Mouse (Mus musculus): ENCODE data around the gene Insrr.
"Not testable (repeated sequence)": the region's sequence is repeated elsewhere in the genome, so short reads cannot be mapped to it uniquely, and the experiment has no call there.

The Insrr gene

GRCm38 (mm10) chr3:87833482-87833881, 36.7 kb downstream of the Insrr start:
- no peak for DNase-seq (ENCODE audit: low spot score)

GRCm38 (mm10) chr3:87838622-87839021, 41.9 kb downstream of the Insrr start:
- peak; percentile 77 for DNase-seq (ENCODE audit: low spot score)

DNA sequence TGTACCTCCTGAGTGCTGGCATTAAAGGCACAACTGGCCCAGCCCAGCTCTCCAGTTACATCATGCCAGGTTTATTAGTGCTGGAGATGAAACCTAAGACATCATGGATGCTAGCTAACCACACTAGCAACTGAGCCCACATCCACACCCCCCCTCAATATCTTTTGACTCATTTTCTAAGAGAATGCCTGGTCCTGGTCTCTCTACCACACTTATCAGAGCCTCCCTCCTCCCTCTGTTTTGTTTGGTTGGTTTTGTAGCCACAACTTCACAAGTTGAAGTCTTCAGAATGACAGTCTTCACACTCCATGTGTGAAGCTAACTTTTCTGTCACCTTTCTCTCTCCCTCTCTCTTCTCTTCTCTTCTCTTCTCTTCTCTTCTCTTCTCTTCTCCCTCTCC, 44.1 kb downstream of the Insrr start:
- DNase-seq (ENCODE audit: low spot score), result no peak

- no peak for DNase-seq (ENCODE audit: low spot score)
These were observed 48.2 kb downstream of the Insrr start for GRCm38 (mm10) chr3:87844981-87845380.

DNA sequence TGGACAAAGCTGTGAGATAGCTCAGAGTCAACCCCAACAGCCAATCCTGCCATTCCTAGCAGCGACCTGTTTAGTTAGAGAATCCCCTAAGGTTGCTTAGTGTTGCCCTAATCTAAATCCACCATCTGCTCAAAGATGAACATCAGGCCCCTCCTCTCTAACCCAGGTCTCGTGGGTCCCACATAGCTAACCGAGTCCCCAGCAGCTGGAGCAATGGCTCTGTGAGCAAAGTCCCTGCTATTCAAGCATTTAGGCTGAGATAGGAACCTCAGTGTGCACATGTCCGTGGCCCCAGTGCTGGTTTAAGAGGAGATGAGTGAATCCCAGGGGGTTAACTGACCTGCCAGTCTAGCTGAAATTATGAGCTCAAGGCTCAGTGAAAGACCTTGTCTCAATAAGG, 49.4 kb downstream of the Insrr start:
- no peak for DNase-seq (ENCODE audit: low spot score)

- no peak for DNase-seq (ENCODE audit: low spot score)
These were observed 49.9 kb downstream of the Insrr start, which contains the start of gene Sh2d2a for GRCm38 (mm10) chr3:87846650-87847110. TSS of gene Sh2d2a (plus strand) at chr3:87846755.

GRCm38 (mm10) chr3:87847680-87848079, 50.9 kb downstream of the Insrr start:
- no peak for DNase-seq (ENCODE audit: low spot score)

DNA sequence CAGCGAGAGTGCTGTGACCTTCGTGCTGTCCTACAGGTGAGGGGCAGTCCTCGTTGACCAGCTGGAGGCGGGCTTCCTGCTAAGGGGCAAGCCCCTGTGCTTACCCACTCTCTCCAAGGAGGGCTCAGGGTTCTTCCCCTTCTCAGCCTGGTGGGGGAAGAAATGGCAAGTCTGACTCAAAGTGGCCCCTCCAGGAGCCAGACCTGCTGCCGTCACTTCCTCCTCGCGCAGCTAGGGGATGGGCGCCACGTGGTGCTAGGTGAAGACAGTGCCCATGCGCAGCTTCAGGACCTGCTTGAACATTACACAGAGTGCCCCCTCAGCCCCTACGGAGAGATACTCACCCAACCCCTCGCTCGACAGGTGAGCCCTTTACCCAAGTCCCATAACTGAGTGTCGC, 52.4 kb downstream of the Insrr start:
- no peak for DNase-seq (ENCODE audit: low spot score)

DNA sequence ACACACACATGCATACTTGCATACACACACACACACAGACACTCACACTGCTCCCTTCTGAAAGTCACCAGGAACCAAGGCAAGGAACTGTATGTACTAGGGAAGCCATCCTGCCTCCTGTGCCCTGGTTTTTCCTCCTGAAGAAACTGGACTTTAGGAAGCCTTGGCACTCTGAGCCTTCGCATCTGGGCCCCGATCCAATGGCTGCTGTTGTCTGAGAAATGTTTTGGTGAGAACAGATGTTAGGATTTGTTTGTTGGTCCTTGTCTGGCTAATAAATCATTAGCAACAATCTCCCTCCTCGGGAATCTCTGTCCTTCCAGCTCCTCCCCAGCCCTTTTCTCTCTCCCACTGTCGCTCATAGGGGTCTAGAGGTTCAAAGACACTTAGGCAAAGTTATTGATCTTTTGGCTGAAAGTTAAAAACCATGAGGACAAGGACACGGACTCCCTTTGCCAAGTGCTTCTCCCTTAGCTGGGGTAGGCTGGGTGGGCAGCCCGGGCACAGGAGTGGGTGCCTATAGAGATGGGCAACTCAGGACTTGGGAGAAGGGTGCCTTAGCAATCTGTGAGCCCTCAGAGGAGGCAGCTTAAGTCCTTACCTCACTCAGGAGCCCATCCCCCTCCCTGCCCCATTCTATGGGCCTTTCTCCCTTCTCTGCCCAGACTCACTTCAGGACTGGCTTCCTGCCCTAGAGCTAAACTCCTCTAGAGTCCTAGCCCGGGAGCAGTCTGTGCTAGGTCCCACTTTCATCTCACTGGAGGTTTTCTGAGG, 58.2 kb downstream of the Insrr start:
- no peak for DNase-seq (ENCODE audit: low spot score)

- DNase-seq (ENCODE audit: low spot score), result no peak
These were observed 59.2 kb downstream of the Insrr start for GRCm38 (mm10) chr3:87855936-87856335.

DNA sequence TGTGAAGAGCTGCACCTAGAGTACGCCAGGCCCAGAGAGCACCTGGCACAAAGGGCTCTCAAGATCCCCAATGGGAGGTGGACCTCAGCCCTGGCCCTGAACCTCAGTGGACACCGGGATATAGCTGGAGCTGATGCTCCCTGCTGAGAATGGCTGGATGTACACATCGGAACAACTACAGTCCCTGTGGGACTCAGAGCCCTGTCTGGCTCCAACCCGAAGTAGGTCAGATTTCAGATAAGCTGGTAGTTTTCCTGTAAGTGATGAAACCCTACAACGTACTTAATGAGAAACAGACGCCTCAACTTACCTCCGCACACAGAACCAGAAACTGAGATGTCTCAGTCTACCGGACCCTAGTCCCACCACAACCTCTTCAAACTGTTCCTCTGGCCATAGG, 60.9 kb downstream of the Insrr start:
- no peak for DNase-seq (ENCODE audit: low spot score)

DNA sequence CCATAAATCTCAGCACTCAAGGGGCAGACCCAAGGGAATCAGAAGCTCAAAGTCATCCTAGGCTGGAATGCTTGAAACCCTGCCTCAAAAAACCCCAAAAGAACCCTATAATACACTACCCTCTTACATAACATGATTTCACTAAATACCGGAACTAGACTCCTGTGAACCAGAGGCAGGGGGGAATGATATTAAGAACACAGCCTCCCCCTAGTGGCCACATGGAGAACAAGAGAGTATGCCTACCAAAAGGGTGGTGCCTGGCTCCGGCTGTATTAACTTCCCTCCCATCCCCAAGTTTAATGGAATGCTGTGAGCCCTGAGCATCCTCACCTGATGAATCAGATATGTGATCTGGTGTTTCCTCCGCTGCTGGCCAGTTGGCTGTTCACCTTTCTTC, 63.1 kb downstream of the Insrr start:
- peak; percentile 77 for DNase-seq (ENCODE audit: low spot score)

DNA sequence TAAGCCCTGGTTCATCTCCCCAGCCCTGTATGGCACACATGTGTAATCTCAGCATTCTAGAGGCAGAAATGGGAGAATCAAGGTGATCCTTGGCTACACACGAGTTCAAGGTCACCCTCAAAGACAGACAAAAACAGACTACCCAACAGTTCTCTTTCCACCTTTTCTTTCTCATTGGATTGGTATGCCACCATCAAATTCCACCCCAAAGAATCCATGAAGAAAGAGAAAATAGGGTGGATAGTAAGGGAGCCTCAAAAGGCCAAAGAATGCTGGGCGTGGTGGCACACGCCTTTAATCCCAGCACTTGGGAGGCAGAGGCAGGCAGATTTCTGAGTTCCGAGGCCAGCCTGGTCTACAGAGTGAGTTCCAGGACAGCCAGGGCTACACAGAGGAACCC, 67.4 kb downstream of the Insrr start:
- DNase-seq (ENCODE audit: low spot score), result not testable (repeated sequence)

All from layer of hippocampus, adult 11-12 months (tissue).